Mouse (Mus musculus): Measurements from ENCODE around the gene Hmgn3.

DNA sequence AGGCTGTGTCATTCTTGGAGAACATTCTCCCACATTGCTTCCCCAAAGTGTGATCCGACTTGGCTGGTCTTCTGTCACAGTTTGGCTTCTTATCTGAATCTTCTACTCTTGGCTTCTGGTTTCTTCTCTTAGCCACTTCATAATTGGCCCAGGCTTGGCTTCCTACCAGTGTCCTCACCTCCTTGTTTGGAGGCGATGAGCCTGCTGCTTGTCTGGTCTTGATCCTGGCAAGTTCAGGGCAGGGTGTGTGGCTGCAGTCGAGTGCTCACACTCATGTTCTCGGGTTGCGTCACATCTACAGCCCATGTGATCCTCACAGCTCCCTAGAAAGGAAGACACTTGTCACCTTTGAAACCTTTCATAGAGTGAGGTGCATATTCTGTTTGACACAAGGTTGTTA, 78.2 kb downstream of the Hmgn3 start:
- no peak for TF ChIP-seq USF1 (IDR thresholded peaks at IDR 0.05; ENCODE audit: low read depth)
- TF ChIP-seq POLR2A (IDR thresholded peaks at IDR 0.05; ENCODE audit: insufficient read length, low read depth): no peak
- no peak for TF ChIP-seq POLR2AphosphoS2 (IDR thresholded peaks at IDR 0.05; ENCODE audit: insufficient read length, low read depth)
- no peak for TF ChIP-seq CEBPB (IDR thresholded peaks at IDR 0.05; ENCODE audit: insufficient read depth, poor library complexity, severe bottlenecking)
